In the genomic region with DNA sequence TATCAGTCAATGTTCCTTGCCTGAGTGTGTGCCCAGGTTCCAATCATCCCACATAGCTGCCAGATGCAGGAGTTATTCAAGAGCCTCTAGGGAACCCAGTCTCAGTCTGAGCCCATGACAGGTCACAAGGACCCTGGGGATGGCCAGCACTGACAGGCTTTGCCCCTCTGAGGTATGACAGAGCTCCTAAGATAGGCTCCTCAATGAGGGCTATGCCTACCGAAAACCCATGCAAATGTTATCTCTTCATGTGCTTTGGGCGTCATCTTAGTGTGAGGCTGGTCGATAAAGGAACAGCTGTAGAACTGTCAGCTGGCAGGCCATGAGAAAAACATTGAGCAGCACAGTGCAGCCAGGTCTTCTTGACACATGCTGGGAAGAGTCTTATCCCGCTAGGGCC, we compare ENCODE assay signal across 15 mouse cellular contexts. TPM values are rescaled to one million over a fixed set of nuclear protein-coding genes. Genes with fewer than 3 reads are reported as not detected.
DNase-seq lines count a peak whose midpoint lies in the region; ATAC-seq and TF ChIP-seq lines count a peak whose summit lies in the region.
"Had no signal": no experiment of that assay in that cellular context is flagged by ENCODE, and none has a peak within 500 bp of the region (broad histone marks: within the 10 kb centered on the region; RNA-seq: fewer than 3 reads in every experiment).

No protein-coding gene starts in this region.

- intact Hi-C loops in heart, postnatal 25 days (cut with DNase I), result no loop called here

- peak; percentile 62; the same call in 1 of the 2 replicates for ATAC-seq in heart, embryonic 11.5 days (replicated peaks; ENCODE audit: insufficient number of reproducible peaks, low FRiP score, low TSS enrichment)
- peak; percentile 84 for ATAC-seq in stomach, embryonic 15.5 days (ENCODE audit: insufficient read depth, low FRiP score, low read depth)
- ATAC-seq in stomach, postnatal 0 days (ENCODE audit: low FRiP score, low TSS enrichment), result no peak
- ATAC-seq in liver, embryonic 14.5 days (ENCODE audit: insufficient read depth), result peak; percentile 79
- peak; percentile 60; the same call in 1 of the 2 replicates for ATAC-seq in stomach, embryonic 16.5 days (ENCODE audit: insufficient read depth, low FRiP score)

- peaks cover 14% of the 10 kb centered on the region; the same call in 1 of the 2 replicates for H3K4me1 ChIP-seq in heart, embryonic 11.5 days (ENCODE audit: control insufficient read depth, insufficient read depth, low read length)
- H3K4me1 ChIP-seq in stomach, embryonic 15.5 days, result peaks cover 10% of the 10 kb centered on the region; the same call in 1 of the 2 replicates
- no peaks in the 10 kb centered on the region; the same call in 1 of the 2 replicates for H3K4me1 ChIP-seq in stomach, postnatal 0 days (replicated peaks; ENCODE audit: control insufficient read depth, insufficient read depth)
- peaks cover 38 to 45% of the 10 kb centered on the region in 2 experiments for H3K4me1 ChIP-seq in liver, embryonic 14.5 days (replicated peaks; ENCODE audit: control insufficient read depth in 2 of 2, insufficient read depth in 2 of 2, low read length in 1 of 2)
- peaks cover 12% of the 10 kb centered on the region for H3K4me1 ChIP-seq in stomach, embryonic 16.5 days (ENCODE audit: control insufficient read depth, insufficient read depth, low read length)
- H3K4me1 ChIP-seq in hindbrain, embryonic 10.5 days (replicated peaks), result peaks cover 17% of the 10 kb centered on the region

- H3K27ac ChIP-seq in heart, embryonic 11.5 days (ENCODE audit: low read depth, low read length), result peak overlapping the region; percentile 73
- H3K27ac ChIP-seq in stomach, embryonic 15.5 days, result no peak overlapping the region
- H3K27ac ChIP-seq in stomach, postnatal 0 days (replicated peaks), result no peak overlapping the region
- H3K27ac ChIP-seq in liver, embryonic 14.5 days, result peak overlapping the region; percentile 100
- H3K27ac ChIP-seq in stomach, embryonic 16.5 days (ENCODE audit: low read length), result no peak overlapping the region
- no peak overlapping the region for H3K27ac ChIP-seq in hindbrain, embryonic 10.5 days
- H3K27ac ChIP-seq: kidney, postnatal 0 days; limb, embryonic 13.5 days had no signal

- TF ChIP-seq EP300 in stomach, postnatal 0 days (optimal IDR thresholded peaks at IDR 0.05), result no peak
- TF ChIP-seq EP300 in liver, embryonic 14.5 days (IDR thresholded peaks at IDR 0.05; ENCODE audit: low read depth), result peak; percentile 94

- TF ChIP-seq CTCF in stomach, postnatal 0 days (IDR thresholded peaks at IDR 0.05; ENCODE audit: low read depth), result no peak
- TF ChIP-seq CTCF in liver, embryonic 14.5 days (IDR thresholded peaks at IDR 0.05; ENCODE audit: low read depth), result no peak

- H3K36me3 ChIP-seq in heart, embryonic 11.5 days (ENCODE audit: control insufficient read depth, insufficient read depth, low read length), result peaks cover 3% of the 10 kb centered on the region; the same call in 1 of the 2 replicates
- no peaks in the 10 kb centered on the region for H3K36me3 ChIP-seq in stomach, embryonic 15.5 days
- no peaks in the 10 kb centered on the region; the same call in 1 of the 2 replicates for H3K36me3 ChIP-seq in stomach, postnatal 0 days (ENCODE audit: control insufficient read depth, insufficient read depth, low read length)
- peaks cover 43% of the 10 kb centered on the region for H3K36me3 ChIP-seq in liver, embryonic 14.5 days (replicated peaks; ENCODE audit: control insufficient read depth, insufficient read depth, low read depth)
- no peaks in the 10 kb centered on the region for H3K36me3 ChIP-seq in stomach, embryonic 16.5 days (ENCODE audit: control insufficient read depth, insufficient read depth, low read length)
- H3K36me3 ChIP-seq in hindbrain, embryonic 10.5 days, result peaks cover 22% of the 10 kb centered on the region

- no peak overlapping the region for H3K4me3 ChIP-seq in heart, embryonic 11.5 days (ENCODE audit: low read depth, low read length)
- no peak overlapping the region for H3K4me3 ChIP-seq in stomach, embryonic 15.5 days (replicated peaks)
- no peak overlapping the region for H3K4me3 ChIP-seq in stomach, postnatal 0 days (ENCODE audit: low read depth, low read length)
- peak overlapping the region; percentile 65 to 93; a peak in 3 of 4 replicates for H3K4me3 ChIP-seq in liver, embryonic 14.5 days (ENCODE audit: insufficient read depth in 1 of 2, low read depth in 2 of 2, low read length in 2 of 2)
- H3K4me3 ChIP-seq in stomach, embryonic 16.5 days (replicated peaks; ENCODE audit: low read length), result no peak overlapping the region
- H3K4me3 ChIP-seq in hindbrain, embryonic 10.5 days, result no peak overlapping the region
- H3K4me3 ChIP-seq: limb, embryonic 13.5 days had no signal

- peak overlapping the region; percentile 79; the same call in 1 of the 2 replicates for H3K4me2 ChIP-seq in heart, embryonic 11.5 days
- no peak overlapping the region for H3K4me2 ChIP-seq in stomach, embryonic 15.5 days
- no peak overlapping the region for H3K4me2 ChIP-seq in stomach, postnatal 0 days (replicated peaks; ENCODE audit: low read depth)
- peak overlapping the region; percentile 99 for H3K4me2 ChIP-seq in liver, embryonic 14.5 days (ENCODE audit: low read depth)
- no peak overlapping the region for H3K4me2 ChIP-seq in stomach, embryonic 16.5 days (ENCODE audit: low read depth, low read length)

- H3K27me3 ChIP-seq in heart, embryonic 11.5 days (ENCODE audit: control insufficient read depth, insufficient read depth, low read length), result peaks cover 3% of the 10 kb centered on the region; the same call in 1 of the 2 replicates
- H3K27me3 ChIP-seq in stomach, embryonic 15.5 days (replicated peaks), result no peaks in the 10 kb centered on the region
- no peaks in the 10 kb centered on the region for H3K27me3 ChIP-seq in stomach, postnatal 0 days (ENCODE audit: control insufficient read depth, insufficient read depth, low read length)
- H3K27me3 ChIP-seq in liver, embryonic 14.5 days (ENCODE audit: control insufficient read depth, insufficient read depth, low read length), result no peaks in the 10 kb centered on the region
- H3K27me3 ChIP-seq in stomach, embryonic 16.5 days (ENCODE audit: control insufficient read depth, insufficient read depth, low read length), result no peaks in the 10 kb centered on the region
- H3K27me3 ChIP-seq in hindbrain, embryonic 10.5 days (ENCODE audit: insufficient read depth, poor library complexity, severe bottlenecking), result peaks cover 17% of the 10 kb centered on the region
- H3K27me3 ChIP-seq: hindbrain, embryonic 13.5 days had no signal

- H3K9ac ChIP-seq in heart, embryonic 11.5 days (ENCODE audit: low read depth, low read length), result no peak overlapping the region
- no peak overlapping the region for H3K9ac ChIP-seq in stomach, embryonic 15.5 days
- H3K9ac ChIP-seq in stomach, postnatal 0 days (ENCODE audit: low read length), result no peak overlapping the region
- H3K9ac ChIP-seq in liver, embryonic 14.5 days (replicated peaks), result peak overlapping the region; percentile 84
- H3K9ac ChIP-seq in stomach, embryonic 16.5 days (ENCODE audit: low read length), result no peak overlapping the region
- H3K9ac ChIP-seq: limb, embryonic 13.5 days had no signal

- H3K9me3 ChIP-seq in heart, embryonic 11.5 days (replicated peaks; ENCODE audit: control insufficient read depth, low read length), result no peaks in the 10 kb centered on the region
- H3K9me3 ChIP-seq in stomach, embryonic 15.5 days, result no peaks in the 10 kb centered on the region
- no peaks in the 10 kb centered on the region for H3K9me3 ChIP-seq in stomach, postnatal 0 days (ENCODE audit: control insufficient read depth, low read length)
- no peaks in the 10 kb centered on the region for H3K9me3 ChIP-seq in liver, embryonic 14.5 days (ENCODE audit: control insufficient read depth, low read length)
- H3K9me3 ChIP-seq in stomach, embryonic 16.5 days (replicated peaks; ENCODE audit: control insufficient read depth, low read length), result no peaks in the 10 kb centered on the region
- no peaks in the 10 kb centered on the region for H3K9me3 ChIP-seq in hindbrain, embryonic 10.5 days
- H3K9me3 ChIP-seq: hindbrain, embryonic 13.5 days; limb, embryonic 13.5 days had no signal

- 57% methylated on average over 4 of the region's 4 CpGs for WGBS in heart, embryonic 11.5 days (ENCODE audit: insufficient replicate concordance)
- 75% methylated on average over 4 of the region's 4 CpGs for WGBS in stomach, embryonic 15.5 days
- 82% methylated on average over 4 of the region's 4 CpGs for WGBS in stomach, postnatal 0 days
- 20% methylated on average over 4 of the region's 4 CpGs for WGBS in liver, embryonic 14.5 days (ENCODE audit: insufficient replicate concordance)
- 81% methylated on average over 4 of the region's 4 CpGs for WGBS in stomach, embryonic 16.5 days
- whole genome bisulfite sequencing in hindbrain, embryonic 10.5 days, result 82% methylated on average over 4 of the region's 4 CpGs

- no peak for DNase-seq in heart, postnatal 25 days (ENCODE audit: low spot score)
- no peak for DNase-seq in stomach, postnatal 0 days (ENCODE audit: low spot score)
- peak; percentile 88 to 90 (median 90) for DNase-seq in liver, embryonic 14.5 days (ENCODE audit: low read depth in 3 of 3, low spot score in 3 of 3)
- no peak for DNase-seq in hindbrain, embryonic 10.5 days (ENCODE audit: low spot score)
- DNase-seq in gastrocnemius, postnatal 4 days (ENCODE audit: low spot score in 2 of 2), result no peak
- DNase-seq: cerebellum, postnatal 14 days; layer of hippocampus, postnatal 36 days; retina, postnatal 1 day had no signal

RNA-seq across cellular contexts. Expression of gene Fn3k, which starts 1.3 kb away (rescaled TPM):
- polyA plus RNA-seq in heart, embryonic 11.5 days (2014; fragmentation: Nextera tagmentation; extraction: Ambion mirVana), result 4.5 and 6.2 TPM in 2 replicates
- total RNA-seq in heart, postnatal 25 days (2021), result 10 to 100 TPM; 23.7 to 27.6 TPM
- 2.1 and 3.6 TPM in 2 replicates for polyA plus RNA-seq in stomach, embryonic 15.5 days (2015; fragmentation: Nextera tagmentation; extraction: Ambion mirVana)
- 0.44 and 0.52 TPM in 2 replicates for polyA plus RNA-seq in stomach, postnatal 0 days (2015; fragmentation: Nextera tagmentation; extraction: Ambion mirVana)
- 34.9 and 39.9 TPM in 2 replicates for polyA plus RNA-seq in liver, embryonic 14.5 days (2012; rRNA removed)
- polyA plus RNA-seq in liver, embryonic 14.5 days (2014; fragmentation: Nextera tagmentation; extraction: Ambion mirVana), result 49.9 and 51.4 TPM in 2 replicates
- polyA plus RNA-seq in stomach, embryonic 16.5 days (2015; fragmentation: Nextera tagmentation; extraction: Ambion mirVana), result 1.6 and 2.9 TPM in 2 replicates
- polyA plus RNA-seq in hindbrain, embryonic 10.5 days (2016; fragmentation: Nextera tagmentation; extraction: Ambion mirVana), result 2.0 and 2.8 TPM in 2 replicates
- 1 to 10 TPM; 8.0 to 8.4 TPM for total RNA-seq in gastrocnemius, postnatal 4 days (2021)

RNA-seq across cellular contexts. Expression of gene Fn3krp, which starts 12.2 kb away (rescaled TPM):
- 4.1 and 4.8 TPM in 2 replicates for polyA plus RNA-seq in heart, embryonic 11.5 days (2014; fragmentation: Nextera tagmentation; extraction: Ambion mirVana)
- total RNA-seq in heart, postnatal 25 days (2021), result 1 to 10 TPM; 7.4 to 7.8 TPM
- 7.8 and 9.9 TPM in 2 replicates for polyA plus RNA-seq in stomach, embryonic 15.5 days (2015; fragmentation: Nextera tagmentation; extraction: Ambion mirVana)
- 3.7 and 4.6 TPM in 2 replicates for polyA plus RNA-seq in stomach, postnatal 0 days (2015; fragmentation: Nextera tagmentation; extraction: Ambion mirVana)
- 19.9 and 24.4 TPM in 2 replicates for polyA plus RNA-seq in liver, embryonic 14.5 days (2012; rRNA removed)
- polyA plus RNA-seq in liver, embryonic 14.5 days (2014; fragmentation: Nextera tagmentation; extraction: Ambion mirVana), result 23.5 and 24.2 TPM in 2 replicates
- 8.3 and 9.4 TPM in 2 replicates for polyA plus RNA-seq in stomach, embryonic 16.5 days (2015; fragmentation: Nextera tagmentation; extraction: Ambion mirVana)
- 6.9 and 7.6 TPM in 2 replicates for polyA plus RNA-seq in hindbrain, embryonic 10.5 days (2016; fragmentation: Nextera tagmentation; extraction: Ambion mirVana)
- total RNA-seq in gastrocnemius, postnatal 4 days (2021), result 10 to 100 TPM; 12.9 to 13.1 TPM

RNA-seq across cellular contexts. Expression of gene Tbcd, which starts 18.4 kb away (rescaled TPM):
- 16.5 and 22.3 TPM in 2 replicates for polyA plus RNA-seq in heart, embryonic 11.5 days (2014; fragmentation: Nextera tagmentation; extraction: Ambion mirVana)
- total RNA-seq in heart, postnatal 25 days (2021), result 10 to 100 TPM in 1 of 2 experiments, 1 to 10 TPM in 1; 10.0 to 11.5 TPM
- polyA plus RNA-seq in stomach, embryonic 15.5 days (2015; fragmentation: Nextera tagmentation; extraction: Ambion mirVana), result 34.6 and 38.7 TPM in 2 replicates
- 36.8 and 41.3 TPM in 2 replicates for polyA plus RNA-seq in stomach, postnatal 0 days (2015; fragmentation: Nextera tagmentation; extraction: Ambion mirVana)
- 15.0 and 20.4 TPM in 2 replicates for polyA plus RNA-seq in liver, embryonic 14.5 days (2012; rRNA removed)
- polyA plus RNA-seq in liver, embryonic 14.5 days (2014; fragmentation: Nextera tagmentation; extraction: Ambion mirVana), result 15.6 and 17.2 TPM in 2 replicates
- polyA plus RNA-seq in stomach, embryonic 16.5 days (2015; fragmentation: Nextera tagmentation; extraction: Ambion mirVana), result 42.2 and 44.4 TPM in 2 replicates
- polyA plus RNA-seq in hindbrain, embryonic 10.5 days (2016; fragmentation: Nextera tagmentation; extraction: Ambion mirVana), result 59.0 and 61.8 TPM in 2 replicates
- 10 to 100 TPM; 25.7 to 28.3 TPM for total RNA-seq in gastrocnemius, postnatal 4 days (2021)

RNA-seq across cellular contexts. Expression of gene Rab40b, which starts 45.3 kb away (rescaled TPM):
- polyA plus RNA-seq in heart, embryonic 11.5 days (2014; fragmentation: Nextera tagmentation; extraction: Ambion mirVana), result 3.4 and 4.5 TPM in 2 replicates
- 1 to 10 TPM; 1.3 to 1.6 TPM for total RNA-seq in heart, postnatal 25 days (2021)
- polyA plus RNA-seq in stomach, embryonic 15.5 days (2015; fragmentation: Nextera tagmentation; extraction: Ambion mirVana), result 7.1 and 7.6 TPM in 2 replicates
- polyA plus RNA-seq in stomach, postnatal 0 days (2015; fragmentation: Nextera tagmentation; extraction: Ambion mirVana), result 5.5 and 6.1 TPM in 2 replicates
- 0.14 and 0.30 TPM in 2 replicates for polyA plus RNA-seq in liver, embryonic 14.5 days (2012; rRNA removed)
- polyA plus RNA-seq in liver, embryonic 14.5 days (2014; fragmentation: Nextera tagmentation; extraction: Ambion mirVana), result 0.21 and 0.55 TPM in 2 replicates
- polyA plus RNA-seq in stomach, embryonic 16.5 days (2015; fragmentation: Nextera tagmentation; extraction: Ambion mirVana), result 6.5 and 14.2 TPM in 2 replicates
- 2.3 and 3.1 TPM in 2 replicates for polyA plus RNA-seq in hindbrain, embryonic 10.5 days (2016; fragmentation: Nextera tagmentation; extraction: Ambion mirVana)
- total RNA-seq in gastrocnemius, postnatal 4 days (2021), result 10 to 100 TPM; 52.7 to 53.0 TPM
- total RNA-seq: megakaryocyte, adult 5-6 weeks had no signal

Comparison
In these comparisons a context has a peak if more than half of its experiments do, and no peak if none do; other contexts are left out.
1. H3K27ac ChIP-seq: peak in heart, embryonic 11.5 days (single experiment) and liver, embryonic 14.5 days (single experiment); none in stomach, embryonic 15.5 days (single experiment), stomach, postnatal 0 days (single experiment), stomach, embryonic 16.5 days (single experiment) and hindbrain, embryonic 10.5 days (single experiment).
2. H3K4me2 ChIP-seq: peak in heart, embryonic 11.5 days (single experiment) and liver, embryonic 14.5 days (single experiment); none in stomach, embryonic 15.5 days (single experiment), stomach, postnatal 0 days (single experiment) and stomach, embryonic 16.5 days (single experiment).
3. H3K4me3 ChIP-seq: peak in liver, embryonic 14.5 days (2 of 2); none in heart, embryonic 11.5 days (single experiment), stomach, embryonic 15.5 days (single experiment), stomach, postnatal 0 days (single experiment), stomach, embryonic 16.5 days (single experiment) and hindbrain, embryonic 10.5 days (single experiment).
4. DNase-seq: peak in liver, embryonic 14.5 days (3 of 3); none in heart, postnatal 25 days (single experiment), stomach, postnatal 0 days (single experiment), hindbrain, embryonic 10.5 days (single experiment) and gastrocnemius, postnatal 4 days (0 of 2).